Mouse (Mus musculus) cerebellum, postnatal 4 days (tissue): Measurements from ENCODE around the gene Zbtb16.

ENCODE experiments used
- DNase-seq, 2 experiments: peaks; one replicate each; pipeline ENCODE4 v3.0.0; 2022; ENCODE audit warnings: low spot score in 2 of 2, mixed read lengths in 1 of 2

The Zbtb16 gene

GRCm38 (mm10) chr9:48730446-48730979 is 105.5 kb downstream of the Zbtb16 start:
- DNase-seq, result no peak

GRCm38 (mm10) chr9:48729471-48729870 is 106.6 kb downstream of the Zbtb16 start:
- DNase-seq, result no peak

DNA sequence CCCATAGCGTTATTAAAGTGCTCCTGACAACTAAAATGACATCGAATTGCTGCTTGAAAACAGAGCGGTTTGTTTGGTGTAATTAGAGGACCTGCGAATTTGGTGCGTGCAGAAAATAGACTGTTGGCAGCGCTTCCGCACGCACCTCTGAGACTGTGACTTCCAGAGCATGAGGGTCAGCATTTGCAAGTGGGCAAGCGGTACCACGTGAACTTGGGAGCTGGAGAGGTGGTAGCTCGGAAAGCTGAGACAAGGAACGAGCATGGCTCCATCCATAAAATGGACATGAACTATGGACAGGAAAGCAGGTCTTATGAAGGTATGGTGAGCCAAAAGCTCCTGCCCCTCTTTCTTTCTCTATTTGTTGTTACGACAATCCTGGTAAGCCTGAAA is 107.3 kb downstream of the Zbtb16 start:
- no peak for DNase-seq

DNA sequence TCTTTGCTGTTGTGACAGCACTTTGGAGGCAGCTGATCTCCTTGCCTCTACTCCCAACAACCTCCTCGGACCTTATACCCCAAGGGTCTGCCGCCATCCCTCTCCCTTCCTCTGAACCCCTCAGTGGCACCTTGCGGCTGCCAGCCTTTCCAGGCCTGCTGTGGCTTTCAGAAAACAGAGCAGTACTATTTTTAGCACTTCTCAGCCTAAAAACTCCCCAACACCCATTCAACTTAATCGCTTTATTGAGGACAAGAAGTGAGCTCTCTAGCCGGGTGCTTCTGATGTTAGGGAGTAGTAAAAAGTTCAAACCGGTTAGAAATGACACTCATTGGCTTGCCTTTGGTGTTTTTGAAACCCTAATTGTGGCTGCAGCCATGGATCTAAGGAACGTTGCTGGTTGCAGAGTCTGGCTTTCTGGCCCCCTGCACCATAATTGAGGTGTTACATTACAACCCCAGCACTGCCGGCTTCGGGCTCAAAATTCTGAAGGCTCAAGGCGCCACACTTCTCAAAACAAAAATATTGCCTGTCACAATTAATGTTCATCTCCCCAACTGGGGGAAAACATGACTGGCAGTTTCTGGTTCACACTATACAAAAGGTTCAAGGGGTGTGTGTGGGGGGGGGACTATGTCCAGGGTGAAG is 107.8 kb downstream of the Zbtb16 start:
- DNase-seq, result no peak

DNA sequence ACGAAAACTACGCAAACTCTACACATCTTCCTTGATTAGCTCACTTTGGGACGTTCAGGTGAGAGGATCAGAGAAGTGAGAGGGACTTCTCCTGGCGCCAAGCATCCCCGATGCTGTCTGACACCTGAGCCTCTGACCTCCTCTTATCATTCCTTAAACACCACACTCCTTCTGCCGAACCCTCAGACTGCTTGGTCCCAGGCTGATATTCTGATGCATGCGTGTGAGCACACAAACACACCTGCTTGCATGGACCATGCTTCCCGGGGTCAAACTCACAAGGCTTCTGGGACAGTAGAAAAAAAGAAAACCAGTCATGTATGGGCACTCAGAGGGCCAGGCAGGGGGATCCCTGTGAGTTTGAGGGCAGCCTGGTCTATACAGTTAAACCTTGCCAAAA is 109.7 kb downstream of the Zbtb16 start:
- DNase-seq, result no peak

DNA sequence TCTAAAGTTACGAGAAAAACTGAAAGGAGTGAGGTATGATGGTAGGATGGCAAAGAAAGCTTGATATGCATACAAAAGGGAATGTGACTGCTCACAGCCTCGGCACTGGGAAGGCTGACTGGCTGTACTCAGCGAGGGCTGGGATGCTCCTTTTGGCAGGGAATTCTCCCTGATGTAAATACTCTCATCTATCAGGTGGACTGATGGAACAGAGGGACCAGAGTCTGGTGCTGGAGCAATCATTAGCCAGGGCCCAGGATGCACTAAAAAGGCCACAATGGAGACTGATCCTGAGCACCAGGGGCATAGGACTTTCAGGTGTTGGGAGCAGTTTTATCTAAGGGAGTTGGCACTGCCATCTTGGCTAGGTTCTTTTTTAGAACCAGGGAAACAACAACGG is 110.1 kb downstream of the Zbtb16 start:
- no peak for DNase-seq

DNA sequence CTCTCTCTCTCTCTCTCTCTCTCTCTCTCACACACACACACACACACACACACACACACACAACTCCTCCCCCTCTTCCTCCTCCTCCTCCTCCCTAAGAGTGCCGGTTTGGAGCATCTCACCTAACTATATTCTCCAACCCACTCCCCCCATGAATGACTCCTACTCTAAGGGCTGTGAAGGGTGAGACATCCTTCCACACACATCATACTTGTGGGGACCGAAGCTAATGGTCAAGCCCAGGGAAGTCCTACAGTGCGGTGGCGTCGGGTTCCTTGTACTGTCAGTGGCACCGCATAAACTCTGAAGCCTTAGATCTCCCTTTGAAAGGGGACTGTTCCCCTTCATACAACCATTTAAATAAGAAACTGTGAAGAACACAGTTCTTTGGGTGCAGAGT is 110.9 kb downstream of the Zbtb16 start:
- DNase-seq, result no peak

GRCm38 (mm10) chr9:48724733-48725132 is 111.3 kb downstream of the Zbtb16 start:
- no peak for DNase-seq

DNA sequence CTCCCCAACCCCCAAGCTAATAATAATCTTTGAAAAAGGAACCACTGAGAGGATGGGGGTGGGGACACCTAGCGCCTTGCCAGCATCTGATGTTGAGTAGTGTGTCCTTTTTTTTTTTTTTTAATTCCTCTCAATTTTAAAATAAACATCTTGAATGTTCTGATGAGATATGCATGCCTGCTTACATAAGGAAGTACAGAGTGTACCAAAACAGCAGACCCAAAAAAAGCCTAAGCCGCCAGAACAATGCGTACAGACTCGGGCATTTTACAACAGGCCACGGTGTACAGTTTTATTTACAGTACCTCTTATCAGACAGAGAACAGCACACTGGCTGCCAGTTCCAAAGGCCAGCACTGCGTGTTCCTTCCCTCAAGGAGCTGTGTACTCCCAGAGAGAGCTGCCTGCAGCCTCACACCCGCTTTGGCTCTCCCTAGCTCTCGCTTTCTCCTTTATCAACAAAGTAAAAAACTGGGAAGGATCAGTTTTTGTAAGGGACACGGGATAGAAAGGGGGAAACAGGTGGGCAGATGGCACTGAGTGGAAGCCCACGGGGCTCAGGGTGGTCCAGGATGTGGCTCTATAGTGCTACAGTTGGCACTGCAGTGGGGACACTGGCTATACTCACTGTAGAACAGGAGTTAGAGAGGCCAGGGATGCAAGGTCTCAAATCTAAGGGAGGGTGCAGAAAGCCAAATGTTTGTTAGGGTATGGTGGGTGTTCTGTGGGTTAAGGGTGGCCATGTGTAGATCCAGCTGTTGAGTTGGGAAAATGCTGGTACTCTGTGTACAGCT is 112.3 kb downstream of the Zbtb16 start:
- DNase-seq, result no peak

DNA sequence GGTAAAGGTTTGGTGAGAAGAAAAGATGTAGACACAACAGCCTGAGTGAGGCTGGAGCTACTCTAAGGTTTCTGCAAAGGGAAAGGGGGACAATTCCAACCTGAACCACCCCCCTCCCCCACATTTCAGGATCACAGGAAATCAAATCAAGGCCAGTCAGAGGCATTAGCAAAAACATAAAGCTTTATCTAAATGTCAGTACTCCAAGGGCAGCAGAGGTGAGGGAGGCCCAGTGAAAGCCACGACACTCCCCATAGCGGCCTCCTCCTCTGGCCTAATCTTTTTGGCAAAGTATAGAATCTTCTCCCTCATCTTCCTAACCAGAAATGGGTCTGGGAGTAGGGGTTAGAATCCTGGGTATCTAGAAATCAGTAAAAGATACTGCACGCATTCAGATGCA is 113.0 kb downstream of the Zbtb16 start:
- DNase-seq, result no peak

DNA sequence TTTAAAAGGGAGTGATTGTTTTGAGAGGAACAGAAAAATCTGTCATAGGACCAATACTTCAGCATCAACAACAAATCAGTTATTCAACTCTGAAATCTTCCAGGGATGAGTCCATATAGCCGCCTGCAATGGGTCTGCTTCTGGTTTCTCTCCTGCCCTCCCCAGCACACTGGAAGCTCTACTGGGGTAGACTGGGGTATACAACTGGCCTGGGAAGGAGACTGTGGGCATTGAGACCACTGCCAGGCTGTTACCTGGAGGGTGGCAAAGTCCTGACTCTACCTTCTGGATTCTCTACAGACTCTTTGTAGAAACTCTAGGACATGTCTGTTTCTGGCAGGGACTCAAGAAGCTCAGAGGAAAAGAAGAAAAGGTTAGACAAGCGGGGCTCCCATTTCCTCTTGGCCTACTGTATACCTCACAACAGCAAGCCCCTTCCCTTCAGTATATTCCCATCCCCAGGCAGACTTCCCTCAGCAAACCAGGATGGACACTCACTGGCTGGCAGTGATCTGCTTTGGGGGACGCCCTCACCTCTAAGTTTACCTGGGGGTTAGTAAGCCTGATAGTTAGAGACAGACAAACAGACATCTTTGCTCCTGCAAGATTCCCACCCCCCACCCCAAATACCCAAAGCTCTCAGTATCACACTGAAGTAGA is 113.6 kb downstream of the Zbtb16 start:
- no peak for DNase-seq

- DNase-seq, result no peak
Measured at GRCm38 (mm10) chr9:48721655-48722054, 114.4 kb downstream of the Zbtb16 start.

DNA sequence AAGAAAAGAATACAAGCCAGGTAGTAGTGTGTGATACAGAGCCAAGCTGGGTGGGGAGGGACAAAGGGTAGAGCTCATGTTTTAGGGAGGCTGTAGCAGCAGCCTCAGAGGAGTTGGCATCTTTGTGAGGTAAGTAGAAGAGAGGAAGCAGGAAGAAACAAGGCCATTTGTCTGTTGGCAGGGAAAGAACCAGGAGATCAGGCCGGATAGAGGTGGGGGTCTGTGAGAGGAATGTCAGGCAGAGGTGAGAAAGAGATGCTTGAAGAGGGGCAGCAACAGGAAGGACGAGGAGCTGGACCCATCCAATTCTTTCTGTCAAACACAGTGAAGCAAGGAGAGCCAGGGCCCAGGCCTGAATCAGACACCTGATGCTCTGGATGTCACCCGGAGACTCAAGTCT is 114.8 kb downstream of the Zbtb16 start:
- DNase-seq, result no peak

- DNase-seq, result no peak
Measured at GRCm38 (mm10) chr9:48720251-48720963, 115.6 kb downstream of the Zbtb16 start.

DNA sequence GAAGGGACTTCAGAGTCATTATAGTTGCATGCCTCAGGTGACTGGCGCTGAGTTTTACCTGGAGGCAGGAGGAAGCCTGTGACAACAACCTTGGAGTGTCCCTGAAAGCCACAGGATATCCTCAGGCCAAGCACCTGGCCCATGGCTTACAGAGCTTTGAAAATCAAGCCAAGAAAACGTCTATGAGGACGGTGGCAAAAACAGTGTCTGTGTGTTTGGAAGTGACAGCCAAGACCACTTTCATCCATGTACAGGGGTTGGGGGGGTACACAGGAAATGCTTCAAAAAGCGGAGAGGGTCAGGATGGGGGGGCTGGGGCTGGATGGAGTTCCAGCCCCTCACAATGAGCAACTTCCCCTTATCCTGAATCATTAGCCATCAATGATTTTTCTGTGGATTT is 116.4 kb downstream of the Zbtb16 start:
- no peak for DNase-seq

GRCm38 (mm10) chr9:48716549-48716948 is 119.5 kb downstream of the Zbtb16 start:
- no peak for DNase-seq

- no peak for DNase-seq
Measured at GRCm38 (mm10) chr9:48715042-48715441, 121.0 kb downstream of the Zbtb16 start.

DNA sequence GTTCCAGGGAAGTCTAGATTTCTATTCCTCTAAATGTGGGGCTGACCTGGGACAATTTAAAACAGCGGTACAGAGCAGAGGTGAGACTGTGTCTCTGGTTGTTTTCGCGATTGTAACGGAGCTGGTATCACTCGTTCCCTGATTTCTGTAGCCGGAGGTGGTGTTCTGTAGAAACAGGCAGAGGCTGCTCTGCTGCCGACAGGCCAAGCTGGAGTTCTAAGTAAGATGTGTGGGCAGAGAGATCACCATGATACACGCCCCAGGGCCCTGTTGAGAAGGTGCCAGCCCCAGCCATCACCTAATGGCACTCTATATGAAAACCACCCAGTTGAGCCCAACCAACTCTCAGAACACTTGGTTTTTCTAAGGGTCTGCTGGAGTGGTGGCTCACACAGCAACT is 122.2 kb downstream of the Zbtb16 start:
- no peak for DNase-seq

DNA sequence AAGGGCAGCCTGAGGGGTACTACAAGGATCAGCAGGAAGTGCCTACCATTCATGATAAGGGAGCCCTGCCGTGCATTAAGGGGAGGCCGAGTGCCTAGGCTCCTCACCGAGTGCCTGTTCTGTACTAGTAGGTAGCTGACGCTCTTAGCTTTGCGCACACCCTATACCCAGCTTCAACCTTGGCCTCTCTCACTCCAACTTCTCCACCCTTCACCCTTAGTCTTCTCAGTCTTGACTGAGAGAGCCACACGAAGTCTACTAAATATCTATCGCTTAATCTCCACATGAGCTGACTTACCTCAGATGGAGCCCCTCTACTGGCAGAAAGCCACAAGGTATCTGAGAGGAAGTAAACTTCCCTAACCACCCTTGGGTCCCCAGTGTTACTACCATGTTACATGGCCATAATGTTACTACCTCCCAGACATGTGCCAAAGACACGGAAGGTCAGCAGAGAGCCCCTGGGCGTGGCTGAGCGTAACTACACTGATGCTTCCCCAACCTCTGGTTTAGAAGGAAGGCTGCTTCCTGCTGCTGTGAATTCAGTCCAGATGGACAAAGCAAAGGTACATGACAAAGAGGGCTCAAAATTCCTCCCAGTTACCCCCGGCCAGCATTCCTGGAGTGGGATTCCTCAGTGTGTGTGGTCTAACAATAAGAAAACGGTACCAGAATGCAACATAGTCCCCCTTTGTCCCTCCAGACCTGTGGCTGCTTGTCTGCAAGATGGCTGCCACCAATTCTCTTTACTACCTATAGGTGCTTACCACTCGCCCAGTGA is 122.8 kb downstream of the Zbtb16 start:
- no peak for DNase-seq

DNA sequence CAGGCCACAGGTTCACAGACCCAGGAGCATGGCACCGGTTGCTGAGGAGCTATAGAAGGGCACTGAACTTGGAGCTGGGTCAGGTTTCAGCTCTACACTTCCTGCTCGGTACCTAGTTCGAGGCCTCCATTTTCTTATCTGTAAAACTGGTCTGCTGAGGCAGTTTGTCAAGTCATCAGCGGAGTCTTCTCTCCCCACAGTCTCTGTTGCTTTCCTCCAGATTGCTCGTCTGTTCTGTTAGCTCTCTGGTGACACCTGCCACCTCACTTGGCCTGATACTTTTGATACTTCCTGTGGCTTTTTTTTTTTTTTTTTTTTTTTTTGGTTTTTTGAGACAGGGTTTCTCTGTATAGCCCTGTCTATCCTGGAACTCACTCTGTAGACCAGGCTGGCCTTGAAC is 124.2 kb downstream of the Zbtb16 start:
- DNase-seq, result no peak

DNA sequence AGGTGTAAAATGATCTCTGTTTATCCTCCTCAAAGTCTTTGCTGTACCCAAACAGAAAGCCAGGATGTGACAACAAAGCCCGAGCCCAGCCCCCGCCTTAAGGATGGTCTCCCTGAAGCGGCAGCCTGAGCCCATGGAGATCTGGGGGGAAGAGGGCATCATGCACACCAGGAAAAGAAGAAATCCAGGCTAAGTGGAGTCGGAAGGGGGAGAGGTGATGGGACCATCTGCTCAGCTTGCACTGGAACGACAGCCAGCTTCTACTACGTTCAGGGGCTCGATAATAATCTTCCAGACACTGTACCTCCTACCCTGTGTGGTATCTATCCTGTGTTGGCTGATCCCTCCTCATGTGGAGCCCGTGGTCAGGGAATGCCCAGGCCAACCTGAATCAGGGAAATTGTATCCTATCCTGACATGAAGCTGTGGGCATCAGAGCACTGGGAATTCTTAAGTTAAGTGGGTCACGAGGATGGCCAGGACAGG is 124.7 kb downstream of the Zbtb16 start:
- DNase-seq, result no peak
